Mouse (Mus musculus) embryonic facial prominence, embryonic 10.5 days (tissue): ENCODE data around the gene Vmn1r74. TPM values are rescaled to one million over a fixed set of nuclear protein-coding genes. Genes with fewer than 3 reads are reported as not detected.
"Not testable (repeated sequence)": the region's sequence is repeated elsewhere in the genome, so short reads cannot be mapped to it uniquely, and the experiment has no call there.

Experiments
- DNase-seq: peaks from one replicate; pipeline ENCODE4 v3.0.0-alpha.2; 2017; ENCODE audit warnings: low spot score
- H3K27ac ChIP-seq: fragments of 300-500 bp; sonication (generic); replicated peaks from 2 replicates; pipeline ENCODE4 v1.5.1; 2016; ENCODE audit warnings: mild to moderate bottlenecking
- H3K27me3 ChIP-seq: fragments of 300-500 bp; sonication (generic); replicated peaks from 2 replicates; pipeline ENCODE4 v1.6.1; 2016; ENCODE audit warnings: low read depth, mild to moderate bottlenecking; ENCODE audit not compliant: poor library complexity, severe bottlenecking
- H3K36me3 ChIP-seq: fragments of 300-500 bp; sonication (generic); replicated peaks from 2 replicates; pipeline ENCODE4 v1.6.1; 2016; ENCODE audit warnings: mild to moderate bottlenecking, moderate library complexity
- H3K4me1 ChIP-seq: fragments of 300-500 bp; sonication (generic); 2 replicates; pipeline ENCODE4 v1.6.1; 2016
- H3K4me3 ChIP-seq: fragments of 300-500 bp; sonication (generic); 2 replicates; pipeline ENCODE4 v1.5.1; 2016; ENCODE audit warnings: mild to moderate bottlenecking, moderate library complexity
- H3K9me3 ChIP-seq: fragments of 300-500 bp; sonication (generic); 2 replicates; pipeline ENCODE4 v1.6.1; 2016; ENCODE audit warnings: mild to moderate bottlenecking
- WGBS: fragments of 180-500 bp; shearing (Covaris S2); methylation state at CpG from one replicate; pipeline ENCODE4 v1.1.7; 2016; 5-methylcytosine and 5-hydroxymethylcytosine counted together
- polyA plus RNA-seq: library from polyadenylated mRNA; unstranded; fragments of >200 nt; fragmentation: Nextera tagmentation; extraction: Ambion mirVana; gene quantifications from 2 replicates; pipeline ENCODE4 v1.2.1, GENCODE M21; 2016

Gene Vmn1r74
- not detected in 2 replicates for polyA plus RNA-seq

DNA sequence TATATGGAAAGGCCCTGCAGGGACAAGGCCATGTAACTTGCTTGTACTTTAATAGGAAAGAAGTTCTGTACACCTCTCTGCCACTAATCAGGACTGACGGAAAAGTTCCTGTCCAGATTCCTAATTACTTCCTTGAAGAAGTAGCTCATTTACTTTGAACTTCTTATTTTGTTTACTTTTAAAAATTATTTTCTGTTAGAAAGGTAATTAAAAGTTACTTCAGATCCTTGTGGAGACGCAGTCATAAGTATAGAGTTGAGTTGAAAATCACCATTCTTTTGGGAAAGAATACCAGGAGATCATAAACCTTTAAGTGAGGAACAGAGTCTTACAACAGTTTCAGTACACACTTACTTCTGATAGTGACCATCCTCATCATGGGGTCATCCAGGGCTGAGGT lies at the start of gene Vmn1r74:
Vmn1r74 (plus strand) TSS at position 301 of the 400 bp plus-strand sequence.
- H3K27me3 ChIP-seq = no peaks in the 10 kb centered on the region
- no peak within 1 kb of the TSS for H3K4me3 ChIP-seq
- peaks cover 31% of the 10 kb centered on the region for H3K9me3 ChIP-seq
- H3K27ac ChIP-seq = no peak within 1 kb of the TSS
- no peaks in the 10 kb centered on the region for H3K4me1 ChIP-seq
- WGBS = 76% methylated on average over 2 of the region's 2 CpGs
- H3K36me3 ChIP-seq = no peaks in the 10 kb centered on the region
- DNase-seq = no peak

DNA sequence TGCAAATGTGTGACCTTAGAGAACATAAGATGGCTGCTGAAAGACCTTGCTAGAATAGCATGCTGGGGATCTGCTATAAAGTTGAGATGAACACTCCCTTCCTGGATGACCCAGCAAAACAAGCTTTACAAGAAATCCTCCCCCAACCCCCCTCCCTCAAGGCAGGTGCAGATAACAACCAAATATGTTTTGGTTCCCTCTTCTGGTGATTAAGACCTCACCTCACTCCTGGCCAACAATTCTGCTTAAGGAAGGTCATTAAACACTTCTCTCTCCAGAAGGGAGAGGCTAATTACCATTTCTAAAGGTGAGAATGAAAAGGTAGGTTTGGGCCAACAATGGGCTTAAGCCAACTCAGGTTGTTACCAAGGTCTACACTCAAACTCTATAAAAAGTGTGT lies 20.0 kb upstream of the Vmn1r74 start:
- no peak overlapping the region for H3K4me3 ChIP-seq
- no peaks in the 10 kb centered on the region for H3K36me3 ChIP-seq
- H3K27ac ChIP-seq = no peak overlapping the region
- H3K4me1 ChIP-seq = no peaks in the 10 kb centered on the region
- DNase-seq = no peak
- H3K27me3 ChIP-seq = no peaks in the 10 kb centered on the region
- peaks cover 53% of the 10 kb centered on the region for H3K9me3 ChIP-seq

DNA sequence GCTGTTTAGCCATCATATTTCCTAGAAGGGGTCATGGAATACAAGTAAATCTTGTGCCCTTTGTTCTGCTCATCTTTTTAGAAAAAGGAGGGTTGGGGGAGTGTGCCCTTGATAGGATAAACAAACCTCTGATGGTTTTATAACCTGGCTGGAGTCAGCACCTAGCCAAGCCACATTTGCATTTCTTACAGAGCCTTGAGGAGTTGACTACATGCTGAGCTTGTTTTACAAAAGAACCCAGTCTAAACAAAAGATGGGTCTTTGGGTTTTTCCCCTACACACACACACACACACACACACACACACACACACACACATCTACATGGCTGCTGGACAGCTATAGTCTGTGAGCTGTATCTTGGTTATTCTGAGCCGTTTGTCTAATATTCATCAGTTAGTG lies 11.6 kb upstream of the Vmn1r74 start:
- peaks cover 69% of the 10 kb centered on the region for H3K9me3 ChIP-seq
- H3K36me3 ChIP-seq = no peaks in the 10 kb centered on the region
- no peak overlapping the region for H3K4me3 ChIP-seq
- no peak overlapping the region for H3K27ac ChIP-seq
- no peaks in the 10 kb centered on the region for H3K4me1 ChIP-seq
- DNase-seq = no peak
- no peaks in the 10 kb centered on the region for H3K27me3 ChIP-seq
- WGBS = 89% methylated on average over 1 of the region's 1 CpGs

DNA sequence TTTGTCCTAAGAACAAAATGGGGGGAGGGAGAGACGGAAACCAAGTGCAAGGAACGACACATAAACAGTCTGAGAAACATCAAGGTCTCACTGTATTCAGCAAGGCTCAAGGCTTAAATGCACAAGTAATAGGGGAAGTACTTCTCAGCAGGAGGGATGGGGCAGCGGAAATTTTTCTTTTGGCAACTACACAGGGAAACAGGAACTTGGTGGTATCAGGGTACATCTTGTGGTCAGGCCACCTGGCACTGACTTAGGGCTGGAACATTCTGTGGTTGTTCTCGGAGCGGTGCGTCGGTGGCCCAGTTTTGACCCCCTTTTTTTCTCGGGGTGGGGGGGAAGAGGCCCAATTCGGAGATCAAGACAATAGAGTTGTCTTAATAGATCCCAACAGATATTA lies 10.5 kb upstream of the Vmn1r74 start:
- not testable (repeated sequence) for H3K36me3 ChIP-seq, H3K4me3 ChIP-seq, H3K27ac ChIP-seq, DNase-seq, H3K27me3 ChIP-seq, H3K4me1 ChIP-seq
- WGBS = 89% methylated on average over 9 of the region's 9 CpGs
- H3K9me3 ChIP-seq = peaks cover 62% of the 10 kb centered on the region

DNA sequence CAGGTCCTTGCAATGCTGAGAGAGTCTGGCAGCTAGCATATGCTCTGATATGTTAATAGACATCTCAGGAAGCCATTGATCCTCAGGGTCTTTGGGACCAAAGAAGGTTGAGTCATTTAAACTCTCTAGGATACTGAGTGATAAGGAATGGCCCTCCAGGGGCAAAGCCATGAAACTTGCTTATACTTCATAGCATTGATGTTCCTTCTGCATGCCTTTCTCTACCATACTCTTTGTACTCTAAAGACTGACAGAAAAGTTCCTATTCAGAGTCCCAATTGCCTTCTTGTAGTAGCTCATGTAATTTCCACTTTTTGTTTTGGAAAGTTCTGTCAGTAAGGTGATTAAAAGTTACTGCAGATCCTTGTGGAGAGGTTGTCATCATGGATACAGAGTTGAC lies 40.5 kb downstream of the Vmn1r74 start, which contains the start of gene Vmn1r75:
Vmn1r75 (plus strand) TSS at position 301 of the 400 bp plus-strand sequence.
- H3K4me3 ChIP-seq = no peak within 1 kb of the TSS
- no peaks in the 10 kb centered on the region for H3K4me1 ChIP-seq
- no peaks in the 10 kb centered on the region for H3K36me3 ChIP-seq
- no peak within 1 kb of the TSS for H3K27ac ChIP-seq
- H3K27me3 ChIP-seq = no peaks in the 10 kb centered on the region
- H3K9me3 ChIP-seq = peaks cover 18% of the 10 kb centered on the region
- DNase-seq = no peak

Other genes with a start within 250 kb of the Vmn1r74 start
- gene Zscan4-ps3, start 224.7 kb upstream of the Vmn1r74 start, polyA plus RNA-seq = not detected in 2 replicates
- not detected in 2 replicates for gene Vmn1r72, start 153.8 kb upstream of the Vmn1r74 start, polyA plus RNA-seq
- not detected in 2 replicates for gene Vmn1r73, start 103.7 kb upstream of the Vmn1r74 start, polyA plus RNA-seq
- not detected in 2 replicates for gene Vmn1r75, start 40.6 kb downstream of the Vmn1r74 start, polyA plus RNA-seq
- gene Vmn1r76, start 104.2 kb downstream of the Vmn1r74 start, polyA plus RNA-seq = not detected in 2 replicates
- gene Vmn1r77, start 202.8 kb downstream of the Vmn1r74 start, polyA plus RNA-seq = not detected in 2 replicates